Mouse (Mus musculus): ENCODE results near the gene Efcab6. TPM values are rescaled to one million over a fixed set of nuclear protein-coding genes. Genes with fewer than 3 reads are reported as not detected.
A peak's percentile ranks its signal among the peaks of the same experiment; 100 is the strongest.
"Not testable (repeated sequence)": the region's sequence is repeated elsewhere in the genome, so short reads cannot be mapped to it uniquely, and the experiment has no call there.

Efcab6 gene
- polyA plus RNA-seq (2012; rRNA removed), result 215 and 237 TPM in 2 replicates

GRCm38 (mm10) chr15:84065140-84065539 is at the start of gene Efcab6:
Efcab6 (minus strand) TSS chr15:84065379.
- Histone ChIP-seq H3K36me3 (ENCODE audit: control insufficient read depth, insufficient read depth, low read length) (no peaks in the 10 kb centered on the region), H3K4me1 (ENCODE audit: control insufficient read depth, insufficient read depth, low read length) (peaks cover 9% of the 10 kb centered on the region), H3K27me3 (ENCODE audit: control insufficient read depth, insufficient read depth, low read length) (no peaks in the 10 kb centered on the region), H3K4me3 (ENCODE audit: control insufficient read depth, low read depth, low read length) (peak within 1 kb of the TSS; percentile 83), H3K27ac (ENCODE audit: control insufficient read depth, insufficient read depth, low read depth, low read length) (no peak within 1 kb of the TSS)
- TF ChIP-seq POLR2A (IDR thresholded peaks at IDR 0.05; ENCODE audit: control insufficient read depth, low read depth, low read length) (no peak), CTCF (IDR thresholded peaks at IDR 0.05; ENCODE audit: control insufficient read depth, insufficient read depth, insufficient replicate concordance, low read depth, low read length) (no peak)

- TF ChIP-seq CTCF (IDR thresholded peaks at IDR 0.05; ENCODE audit: control insufficient read depth, insufficient read depth, insufficient replicate concordance, low read depth, low read length) (no peak), POLR2A (IDR thresholded peaks at IDR 0.05; ENCODE audit: control insufficient read depth, low read depth, low read length) (no peak)
- H3K27me3 ChIP-seq (ENCODE audit: control insufficient read depth, insufficient read depth, low read length), result no peaks in the 10 kb centered on the region
- H3K4me1 ChIP-seq (ENCODE audit: control insufficient read depth, insufficient read depth, low read length), result no peaks in the 10 kb centered on the region
- H3K4me3 ChIP-seq (ENCODE audit: control insufficient read depth, low read depth, low read length), result no peak overlapping the region
- H3K36me3 ChIP-seq (ENCODE audit: control insufficient read depth, insufficient read depth, low read length), result no peaks in the 10 kb centered on the region
- no peak overlapping the region for H3K27ac ChIP-seq (ENCODE audit: control insufficient read depth, insufficient read depth, low read depth, low read length)
These were observed 48.7 kb upstream of the Efcab6 start for GRCm38 (mm10) chr15:84113873-84114272.

- TF ChIP-seq CTCF (IDR thresholded peaks at IDR 0.05; ENCODE audit: control insufficient read depth, insufficient read depth, insufficient replicate concordance, low read depth, low read length) (no peak), POLR2A (IDR thresholded peaks at IDR 0.05; ENCODE audit: control insufficient read depth, low read depth, low read length) (no peak)
These were observed 43.7 kb upstream of the Efcab6 start for GRCm38 (mm10) chr15:84108899-84109298.

GRCm38 (mm10) chr15:84105924-84106500 is 40.8 kb upstream of the Efcab6 start:
- Histone ChIP-seq H3K27me3 (ENCODE audit: control insufficient read depth, insufficient read depth, low read length) (no peaks in the 10 kb centered on the region), H3K4me3 (ENCODE audit: control insufficient read depth, low read depth, low read length) (no peak overlapping the region; the same call in 1 of the 2 replicates), H3K27ac (ENCODE audit: control insufficient read depth, insufficient read depth, low read depth, low read length) (no peak overlapping the region), H3K4me1 (ENCODE audit: control insufficient read depth, insufficient read depth, low read length) (peaks cover 11% of the 10 kb centered on the region), H3K36me3 (ENCODE audit: control insufficient read depth, insufficient read depth, low read length) (no peaks in the 10 kb centered on the region)
- no peak for TF ChIP-seq POLR2A (IDR thresholded peaks at IDR 0.05; ENCODE audit: control insufficient read depth, low read depth, low read length)
- TF ChIP-seq CTCF (IDR thresholded peaks at IDR 0.05; ENCODE audit: control insufficient read depth, insufficient read depth, insufficient replicate concordance, low read depth, low read length), result no peak

More at GRCm38 (mm10) chr15:84108899-84109298, 43.7 kb upstream of the Efcab6 start:
- no peak overlapping the region for H3K27ac ChIP-seq (ENCODE audit: control insufficient read depth, insufficient read depth, low read depth, low read length)
- no peaks in the 10 kb centered on the region for H3K36me3 ChIP-seq (ENCODE audit: control insufficient read depth, insufficient read depth, low read length)
- H3K27me3 ChIP-seq (ENCODE audit: control insufficient read depth, insufficient read depth, low read length), result no peaks in the 10 kb centered on the region
- H3K4me3 ChIP-seq (ENCODE audit: control insufficient read depth, low read depth, low read length), result no peak overlapping the region
- H3K4me1 ChIP-seq (ENCODE audit: control insufficient read depth, insufficient read depth, low read length), result peaks cover 11% of the 10 kb centered on the region

- no peaks in the 10 kb centered on the region for H3K27me3 ChIP-seq (ENCODE audit: control insufficient read depth, insufficient read depth, low read length)
- H3K4me3 ChIP-seq (ENCODE audit: control insufficient read depth, low read depth, low read length), result peak within 1 kb of the TSS; percentile 28
- peaks cover 11% of the 10 kb centered on the region for H3K4me1 ChIP-seq (ENCODE audit: control insufficient read depth, insufficient read depth, low read length)
- no peaks in the 10 kb centered on the region for H3K36me3 ChIP-seq (ENCODE audit: control insufficient read depth, insufficient read depth, low read length)
- TF ChIP-seq CTCF (IDR thresholded peaks at IDR 0.05; ENCODE audit: control insufficient read depth, insufficient read depth, insufficient replicate concordance, low read depth, low read length), result no peak
- no peak for TF ChIP-seq POLR2A (IDR thresholded peaks at IDR 0.05; ENCODE audit: control insufficient read depth, low read depth, low read length)
- H3K27ac ChIP-seq (ENCODE audit: control insufficient read depth, insufficient read depth, low read depth, low read length), result no peak within 1 kb of the TSS
These were observed 40.1 kb upstream of the Efcab6 start, which contains the start of gene Sult4a1 for GRCm38 (mm10) chr15:84105105-84105923. Sult4a1 (minus strand) TSS chr15:84105754.

GRCm38 (mm10) chr15:84104626-84105025 is 39.4 kb upstream of the Efcab6 start:
- Histone ChIP-seq H3K27me3 (ENCODE audit: control insufficient read depth, insufficient read depth, low read length) (no peaks in the 10 kb centered on the region), H3K27ac (ENCODE audit: control insufficient read depth, insufficient read depth, low read depth, low read length) (no peak overlapping the region), H3K4me1 (ENCODE audit: control insufficient read depth, insufficient read depth, low read length) (peaks cover 11% of the 10 kb centered on the region), H3K36me3 (ENCODE audit: control insufficient read depth, insufficient read depth, low read length) (no peaks in the 10 kb centered on the region), H3K4me3 (ENCODE audit: control insufficient read depth, low read depth, low read length) (no peak overlapping the region)
- no peak for TF ChIP-seq CTCF (IDR thresholded peaks at IDR 0.05; ENCODE audit: control insufficient read depth, insufficient read depth, insufficient replicate concordance, low read depth, low read length)
- TF ChIP-seq POLR2A (IDR thresholded peaks at IDR 0.05; ENCODE audit: control insufficient read depth, low read depth, low read length), result no peak

GRCm38 (mm10) chr15:84097536-84097935 is 32.4 kb upstream of the Efcab6 start:
- H3K4me3 ChIP-seq (ENCODE audit: control insufficient read depth, low read depth, low read length); H3K27me3 ChIP-seq (ENCODE audit: control insufficient read depth, insufficient read depth, low read length); H3K4me1 ChIP-seq (ENCODE audit: control insufficient read depth, insufficient read depth, low read length): not testable (repeated sequence)

More at GRCm38 (mm10) chr15:84097536-84097935, 32.4 kb upstream of the Efcab6 start:
- H3K27ac ChIP-seq (ENCODE audit: control insufficient read depth, insufficient read depth, low read depth, low read length); H3K36me3 ChIP-seq (ENCODE audit: control insufficient read depth, insufficient read depth, low read length): not testable (repeated sequence)
